Mouse (Mus musculus): ENCODE results near the gene Cdx2.

DNA sequence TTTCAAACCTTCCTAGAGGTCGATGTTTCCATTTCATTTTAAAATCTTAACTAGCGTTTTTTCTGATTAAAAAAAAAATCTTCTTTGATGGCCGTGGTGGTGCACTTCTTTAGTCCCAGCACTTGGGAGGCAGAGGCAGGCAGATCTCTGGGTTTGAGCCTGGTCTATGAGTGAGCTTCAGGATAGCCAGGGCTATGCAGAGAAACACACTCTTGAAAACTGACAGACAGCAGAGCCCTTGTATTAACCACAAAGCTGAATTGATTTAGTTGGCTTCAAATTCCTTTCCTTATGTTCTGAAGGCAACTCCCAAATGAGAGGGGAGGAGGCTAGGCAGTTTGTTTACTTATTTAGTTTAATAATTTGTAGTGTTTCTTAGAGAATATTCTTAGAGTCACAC lies 31.3 kb downstream of the Cdx2 start:
- TF ChIP-seq CTCF (IDR thresholded peaks at IDR 0.05) (no peak), POLR2A (IDR thresholded peaks at IDR 0.05; ENCODE audit: insufficient read depth, low read depth, low read length) (no peak)

Data from heart, adult 2 months (tissue).